Mouse (Mus musculus) small intestine, adult 2 months (tissue): ENCODE measurements at regions not wholly inside any gene's neighbourhood (a gene's known extent, or its start where the extent isn't known, plus 50 kb on each side); places are given as distances from the start of the nearest gene placed in this dataset.

ENCODE experiments used
- CTCF ChIP-seq: fragments of 200-500 bp; IDR thresholded peaks from 2 replicates; pipeline ENCODE4 v1.5.1; 2012; ENCODE audit warnings: low read depth, mild to moderate bottlenecking, control low read depth, inconsistent platforms, low read length, moderate library complexity, mixed read lengths; ENCODE audit not compliant: insufficient replicate concordance, insufficient read length; ENCODE audit errors: extremely low read depth
- POLR2A ChIP-seq: fragments of 200-500 bp; IDR thresholded peaks from 2 replicates; pipeline ENCODE4 v1.6.1; 2012; ENCODE audit warnings: low read depth, mild to moderate bottlenecking, control low read depth, inconsistent platforms, low read length, moderate library complexity

DNA sequence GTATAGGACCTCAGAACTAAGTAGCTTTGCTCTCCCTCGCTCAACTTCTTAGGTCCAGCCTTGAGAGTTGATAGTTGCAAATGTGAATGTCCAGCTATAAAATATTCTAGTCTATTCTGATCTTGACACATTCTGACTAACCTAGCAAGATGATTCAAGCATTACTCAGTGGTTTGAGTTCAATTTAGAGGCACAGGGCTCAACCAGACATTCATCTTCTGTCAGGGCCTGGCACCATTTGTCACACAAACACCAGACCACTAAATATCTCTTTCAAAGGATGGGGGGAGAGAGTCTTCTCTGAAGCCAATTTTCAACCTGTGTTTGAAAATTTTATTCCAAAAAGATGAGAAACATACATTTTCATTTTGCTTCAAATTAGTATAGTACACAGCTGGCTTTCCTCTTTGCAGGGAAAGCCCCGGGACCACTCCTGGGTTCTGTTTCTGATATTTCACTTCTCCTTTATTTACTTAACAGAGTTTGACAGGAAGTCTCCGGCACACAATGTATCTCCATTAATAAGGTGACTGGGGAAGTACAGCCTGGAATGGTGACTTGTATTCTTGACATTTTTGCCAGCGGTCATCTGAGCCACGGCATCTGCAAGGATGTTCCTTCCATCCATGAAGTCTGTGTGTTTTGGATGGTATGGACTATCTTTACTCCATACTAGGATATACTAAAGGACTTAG, 503.6 kb upstream of the Gm765 start:
- TF ChIP-seq CTCF (no peak), POLR2A (no peak)
